Mouse (Mus musculus): ENCODE measurements around the gene Phlpp1.

GRCm38 (mm10) chr1:106210461-106210860 lies 38.9 kb downstream of the Phlpp1 start:
- TF ChIP-seq CTCF (IDR thresholded peaks at IDR 0.05; ENCODE audit: insufficient read depth, low read depth, low read length) (no peak), POLR2A (IDR thresholded peaks at IDR 0.05; ENCODE audit: insufficient read depth, low read depth, low read length) (no peak)
